Mouse (Mus musculus) hindbrain, embryonic 10.5 days (tissue): Measurements from ENCODE around the gene Gm20605. TPM values are rescaled to one million over a fixed set of nuclear protein-coding genes. Genes with fewer than 3 reads are reported as not detected.

ENCODE experiments used
- DNase-seq: peaks from one replicate; pipeline ENCODE4 v3.0.0-alpha.2; 2017; ENCODE audit warnings: low spot score
- H3K27ac ChIP-seq: fragments of 300-500 bp; sonication (generic); 2 replicates; pipeline ENCODE4 v1.5.1; 2016; ENCODE audit warnings: mild to moderate bottlenecking, moderate library complexity
- H3K27me3 ChIP-seq: fragments of 300-500 bp; sonication (generic); 2 replicates; pipeline ENCODE4 v1.6.1; 2016; ENCODE audit warnings: mild to moderate bottlenecking; ENCODE audit not compliant: poor library complexity, insufficient read depth, severe bottlenecking
- H3K36me3 ChIP-seq: fragments of 300-500 bp; sonication (generic); 2 replicates; pipeline ENCODE4 v1.6.1; 2016; ENCODE audit warnings: mild to moderate bottlenecking, moderate library complexity
- H3K4me1 ChIP-seq: fragments of 300-500 bp; sonication (generic); replicated peaks from 2 replicates; pipeline ENCODE4 v1.6.1; 2016; ENCODE audit warnings: mild to moderate bottlenecking
- H3K4me3 ChIP-seq: fragments of 300-500 bp; sonication (generic); 2 replicates; pipeline ENCODE4 v1.5.1; 2016; ENCODE audit warnings: mild to moderate bottlenecking, moderate library complexity
- H3K9me3 ChIP-seq: fragments of 300-500 bp; sonication (generic); 2 replicates; pipeline ENCODE4 v1.6.1; 2016; ENCODE audit warnings: mild to moderate bottlenecking, moderate library complexity
- WGBS: fragments of 180-500 bp; shearing (Covaris S2); methylation state at CpG from one replicate; pipeline ENCODE4 v1.1.7; 2016; 5-methylcytosine and 5-hydroxymethylcytosine counted together
- polyA plus RNA-seq: library from polyadenylated mRNA; unstranded; fragments of >200 nt; fragmentation: Nextera tagmentation; extraction: Ambion mirVana; gene quantifications from 2 replicates; pipeline ENCODE4 v1.2.1, GENCODE M21; 2016

Gene Gm20605
- polyA plus RNA-seq, 1 experiment from 2014 or later: 14.9 TPM

GRCm38 (mm10) chr5:137623937-137624530 is 4.9 kb upstream of the Gm20605 start:
- peaks cover 27% of the 10 kb centered on the region for H3K4me1 ChIP-seq
- 87% methylated on average over 11 of the region's 11 CpGs for WGBS
- no peak overlapping the region for H3K4me3 ChIP-seq
- no peaks in the 10 kb centered on the region for H3K36me3 ChIP-seq
- H3K27ac ChIP-seq: no peak overlapping the region
- no peaks in the 10 kb centered on the region for H3K27me3 ChIP-seq
- no peak for DNase-seq
- H3K9me3 ChIP-seq: no peaks in the 10 kb centered on the region

DNA sequence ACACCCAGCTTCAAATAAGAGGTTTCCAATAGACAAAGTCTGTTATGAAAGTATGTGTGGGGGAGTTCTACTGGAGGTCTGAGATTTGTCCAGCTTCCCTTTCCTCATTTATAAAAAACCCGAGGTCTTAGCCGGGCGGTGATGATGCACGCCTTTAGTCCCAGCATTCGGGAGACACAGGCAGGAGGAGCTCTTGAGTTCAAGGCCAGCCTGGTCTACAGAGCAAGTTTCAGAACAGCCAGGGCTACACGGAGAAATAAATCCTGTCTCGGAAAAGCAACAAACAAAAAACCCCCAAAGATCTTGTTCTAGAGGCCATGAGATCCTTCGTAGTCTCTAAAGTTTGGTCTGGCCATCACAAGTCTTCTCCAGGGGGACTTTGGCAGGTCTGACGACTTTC is 984 bp upstream of the Gm20605 start:
- Histone ChIP-seq H3K27me3 (no peaks in the 10 kb centered on the region), H3K36me3 (peaks cover 19% of the 10 kb centered on the region), H3K4me1 (peaks cover 61% of the 10 kb centered on the region), H3K27ac (peak overlapping the region; percentile 97), H3K9me3 (no peaks in the 10 kb centered on the region), H3K4me3 (peak overlapping the region; percentile 92)
- WGBS: 7% methylated on average over 9 of the region's 9 CpGs
- DNase-seq: no peak

- Histone ChIP-seq H3K27ac (peak overlapping the region; percentile 97), H3K4me3 (peak overlapping the region; percentile 92), H3K27me3 (no peaks in the 10 kb centered on the region), H3K4me1 (peaks cover 68% of the 10 kb centered on the region), H3K36me3 (peaks cover 32% of the 10 kb centered on the region), H3K9me3 (no peaks in the 10 kb centered on the region)
- under 1% methylated on average over 23 of the region's 23 CpGs for WGBS
- no peak for DNase-seq
Measured at GRCm38 (mm10) chr5:137629306-137629721, 339 bp downstream of the Gm20605 start.

DNA sequence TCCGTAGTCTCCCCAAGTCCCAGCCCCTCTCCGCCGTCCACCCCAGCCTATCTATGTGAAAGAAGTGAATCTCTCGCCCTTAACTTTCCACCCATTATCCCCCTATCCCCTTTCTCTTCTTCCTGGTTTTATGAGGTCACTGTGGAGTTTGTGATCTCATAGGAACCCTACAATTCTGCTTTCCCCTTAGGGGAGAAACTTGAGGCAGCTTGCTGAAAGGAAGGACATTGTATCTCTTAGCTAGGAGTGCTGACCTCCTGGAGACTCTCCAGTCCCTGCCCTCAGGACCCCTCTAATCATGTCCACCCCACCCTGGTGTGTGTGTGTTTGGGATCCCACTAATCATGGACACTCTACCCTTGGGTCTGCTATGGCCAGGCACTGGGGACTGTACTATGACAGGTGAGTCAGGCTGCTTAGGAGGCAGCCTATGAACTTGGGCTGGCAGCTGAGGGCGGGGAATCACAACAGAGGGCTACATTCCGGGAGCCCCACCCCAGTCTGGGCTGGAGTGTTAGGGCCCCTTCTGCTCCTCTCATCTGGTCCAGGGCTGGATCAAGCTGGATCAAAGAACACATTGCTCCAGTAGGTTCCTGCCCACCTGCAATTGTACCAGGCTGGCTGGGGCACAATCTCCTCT is 1.1 kb downstream of the Gm20605 start:
- 24% methylated on average over 6 of the region's 6 CpGs for WGBS
- Histone ChIP-seq H3K9me3 (no peaks in the 10 kb centered on the region), H3K36me3 (peaks cover 39% of the 10 kb centered on the region), H3K27ac (peak overlapping the region; percentile 97), H3K4me1 (peaks cover 63% of the 10 kb centered on the region), H3K27me3 (no peaks in the 10 kb centered on the region), H3K4me3 (peak overlapping the region; percentile 92)
- no peak for DNase-seq

GRCm38 (mm10) chr5:137630602-137631001 is 1.6 kb downstream of the Gm20605 start:
- WGBS: 35% methylated on average over 3 of the region's 3 CpGs
- Histone ChIP-seq H3K4me3 (peak overlapping the region; percentile 92), H3K4me1 (peaks cover 58% of the 10 kb centered on the region), H3K27me3 (no peaks in the 10 kb centered on the region), H3K36me3 (peaks cover 45% of the 10 kb centered on the region), H3K27ac (peak overlapping the region; percentile 97), H3K9me3 (no peaks in the 10 kb centered on the region)
- DNase-seq: no peak

- Histone ChIP-seq H3K4me3 (peak overlapping the region; percentile 92), H3K27ac (peak overlapping the region; percentile 97), H3K9me3 (no peaks in the 10 kb centered on the region), H3K27me3 (no peaks in the 10 kb centered on the region), H3K4me1 (peaks cover 54% of the 10 kb centered on the region), H3K36me3 (peaks cover 51% of the 10 kb centered on the region)
- no peak for DNase-seq
- WGBS: 68% methylated on average over 9 of the region's 9 CpGs
Measured at GRCm38 (mm10) chr5:137631171-137631570, 2.2 kb downstream of the Gm20605 start.

DNA sequence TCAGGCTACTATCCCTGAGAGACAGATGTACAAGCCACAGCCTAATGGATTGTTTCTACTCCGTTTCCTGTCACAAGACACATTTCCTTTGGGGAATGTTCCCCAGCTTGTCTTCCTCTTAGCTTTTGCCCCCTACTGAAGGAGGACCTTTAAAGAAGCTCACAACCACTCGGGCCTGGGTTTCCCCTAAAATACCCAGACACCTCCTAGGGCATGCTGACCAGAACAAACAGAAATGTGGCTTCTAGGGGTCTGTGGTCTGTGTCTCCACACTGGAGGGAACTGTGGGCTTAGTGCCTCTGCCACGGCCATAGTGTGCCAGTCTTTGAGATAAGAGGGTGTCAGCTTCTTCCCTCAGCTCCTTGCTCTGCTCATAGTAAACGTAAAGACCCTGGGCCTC is 2.6 kb downstream of the Gm20605 start:
- peak overlapping the region; percentile 97 for H3K27ac ChIP-seq
- H3K4me3 ChIP-seq: peak overlapping the region; percentile 92
- DNase-seq: no peak
- H3K4me1 ChIP-seq: peaks cover 54% of the 10 kb centered on the region
- WGBS: 76% methylated on average over 4 of the region's 4 CpGs
- peaks cover 55% of the 10 kb centered on the region for H3K36me3 ChIP-seq
- no peaks in the 10 kb centered on the region for H3K27me3 ChIP-seq
- no peaks in the 10 kb centered on the region for H3K9me3 ChIP-seq

GRCm38 (mm10) chr5:137633397-137634084 is 4.6 kb downstream of the Gm20605 start:
- no peak for DNase-seq
- no peaks in the 10 kb centered on the region for H3K9me3 ChIP-seq
- H3K27ac ChIP-seq: no peak overlapping the region
- WGBS: 83% methylated on average over 12 of the region's 12 CpGs
- peaks cover 41% of the 10 kb centered on the region for H3K4me1 ChIP-seq
- H3K4me3 ChIP-seq: no peak overlapping the region
- H3K27me3 ChIP-seq: no peaks in the 10 kb centered on the region
- H3K36me3 ChIP-seq: peaks cover 74% of the 10 kb centered on the region

DNA sequence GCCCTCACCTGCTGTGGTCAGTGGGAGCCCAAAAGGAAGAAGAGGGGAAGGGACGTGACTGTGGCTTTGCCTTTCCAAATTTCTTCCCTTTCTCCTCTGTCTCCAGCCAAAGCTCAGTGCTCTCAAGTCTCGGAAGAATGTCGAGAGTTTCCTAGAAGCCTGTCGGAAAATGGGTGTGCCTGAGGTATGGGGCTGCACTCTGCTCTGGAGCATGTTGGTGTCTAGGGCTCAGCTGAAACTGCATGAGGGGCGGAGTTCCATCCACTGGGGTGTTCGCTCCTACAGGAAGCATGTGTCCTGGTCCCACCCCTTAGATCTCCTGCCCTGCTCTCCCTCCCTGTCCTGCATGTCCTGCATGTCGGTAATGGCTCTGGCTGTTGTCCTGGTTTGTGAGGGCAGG is 10.5 kb downstream of the Gm20605 start:
- no peak for DNase-seq
- no peak overlapping the region for H3K4me3 ChIP-seq
- no peak overlapping the region for H3K27ac ChIP-seq
- 86% methylated on average over 7 of the region's 7 CpGs for WGBS
- peaks cover 14% of the 10 kb centered on the region for H3K4me1 ChIP-seq
- H3K36me3 ChIP-seq: peaks cover 86% of the 10 kb centered on the region
- H3K27me3 ChIP-seq: peaks cover 22% of the 10 kb centered on the region
- H3K9me3 ChIP-seq: no peaks in the 10 kb centered on the region

DNA sequence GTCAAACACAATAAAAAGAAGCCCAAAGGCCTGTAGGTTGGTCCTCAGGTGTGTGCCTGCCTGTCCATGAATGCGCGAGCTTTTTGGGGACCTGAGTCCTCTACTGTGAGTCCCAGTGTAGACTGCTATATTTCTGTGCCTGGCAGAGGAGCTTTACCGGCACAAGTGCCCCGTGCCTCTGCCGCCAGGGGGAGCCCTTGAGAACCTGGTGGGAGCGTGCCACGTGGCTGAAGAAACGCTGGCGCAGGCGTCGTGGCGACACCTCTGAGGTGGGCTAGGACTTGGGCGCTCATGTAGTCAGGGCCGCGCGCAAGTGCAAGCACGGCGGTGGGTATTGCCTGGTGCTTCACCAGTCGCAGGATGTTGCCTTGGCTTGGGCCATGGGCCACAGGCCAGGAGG is 12.1 kb downstream of the Gm20605 start, which contains the start of gene Sap25:
TSS of gene Sap25 (plus strand) at position 281 of the 400 bp plus-strand sequence.
- DNase-seq: no peak
- Histone ChIP-seq H3K9me3 (no peaks in the 10 kb centered on the region), H3K36me3 (peaks cover 71% of the 10 kb centered on the region), H3K27ac (no peak within 1 kb of the TSS), H3K27me3 (peaks cover 38% of the 10 kb centered on the region), H3K4me3 (no peak within 1 kb of the TSS), H3K4me1 (peaks cover 28% of the 10 kb centered on the region)
- WGBS: 84% methylated on average over 19 of the region's 19 CpGs

GRCm38 (mm10) chr5:137642886-137643285 is 13.9 kb downstream of the Gm20605 start:
- WGBS: 54% methylated on average over 4 of the region's 4 CpGs
- Histone ChIP-seq H3K4me3 (no peak overlapping the region), H3K36me3 (peaks cover 52% of the 10 kb centered on the region), H3K4me1 (peaks cover 36% of the 10 kb centered on the region), H3K27me3 (peaks cover 54% of the 10 kb centered on the region), H3K9me3 (no peaks in the 10 kb centered on the region), H3K27ac (no peak overlapping the region; the same call in 1 of the 2 replicates)
- no peak for DNase-seq

GRCm38 (mm10) chr5:137644484-137644883 is 15.5 kb downstream of the Gm20605 start:
- Histone ChIP-seq H3K4me1 (peaks cover 52% of the 10 kb centered on the region), H3K36me3 (peaks cover 36% of the 10 kb centered on the region), H3K27me3 (peaks cover 54% of the 10 kb centered on the region), H3K9me3 (no peaks in the 10 kb centered on the region), H3K27ac (no peak overlapping the region), H3K4me3 (0 out of 2 replicates have a peak overlapping the region, but pooled peaks have one; percentile 3)
- 36% methylated on average over 19 of the region's 19 CpGs for WGBS
- DNase-seq: no peak

DNA sequence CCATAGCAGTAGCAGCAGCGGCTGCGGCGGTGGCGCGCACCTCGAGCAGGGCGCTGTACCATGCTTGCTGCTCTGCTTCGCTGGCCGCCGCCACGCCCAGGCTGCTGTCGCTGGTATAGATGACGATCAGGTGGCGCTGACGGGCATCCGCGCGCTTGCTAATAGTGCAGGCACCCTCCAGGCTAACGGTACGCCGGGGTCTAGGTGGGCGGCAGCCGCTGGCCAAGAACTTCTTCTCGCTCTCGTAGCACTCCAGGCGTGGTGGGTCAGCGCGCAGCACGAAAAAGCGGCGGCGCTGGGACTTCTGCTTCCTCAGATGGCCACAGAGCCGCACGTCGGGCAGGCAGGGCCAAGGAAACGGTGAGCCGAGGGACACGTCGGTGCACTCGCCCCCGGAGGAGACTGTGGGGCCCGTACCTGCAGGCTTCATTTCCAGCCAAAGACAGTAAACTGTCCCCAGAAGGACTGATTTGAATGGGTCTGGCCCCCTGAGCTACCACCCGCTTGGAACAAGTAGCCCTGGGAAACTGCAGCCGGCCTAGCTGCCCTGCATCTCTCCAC is 16.2 kb downstream of the Gm20605 start:
- H3K4me1 ChIP-seq: peaks cover 59% of the 10 kb centered on the region
- peak; percentile 50 for DNase-seq

More for the DNA sequence above, 16.2 kb downstream of the Gm20605 start:
- Histone ChIP-seq H3K36me3 (peaks cover 29% of the 10 kb centered on the region), H3K27ac (peak overlapping the region; percentile 56), H3K9me3 (no peaks in the 10 kb centered on the region), H3K27me3 (peaks cover 54% of the 10 kb centered on the region), H3K4me3 (peak overlapping the region; percentile 47)
- WGBS: 1% methylated on average over 44 of the region's 44 CpGs
